In genomic region chr6:89070011-89070410, GRCm38 (mm10) we compare ENCODE assay signal across 8 mouse cellular contexts.
DNase-seq lines count a peak whose midpoint lies in the region; ATAC-seq and TF ChIP-seq lines count a peak whose summit lies in the region.
"Had no signal": no experiment of that assay in that cellular context is flagged by ENCODE, and none has a peak within 500 bp of the region (broad histone marks: within the 10 kb centered on the region; RNA-seq: fewer than 3 reads in every experiment).

No protein-coding gene starts in this region.

- no peak overlapping the region for H3K9ac ChIP-seq in neural tube, embryonic 13.5 days

- no peak overlapping the region for H3ac ChIP-seq in C2C12 (ENCODE audit: control insufficient read depth, insufficient read length, low read depth)

- 11% methylated on average over 3 of the region's 3 CpGs for WGBS in neural tube, embryonic 13.5 days

- ATAC-seq in neural tube, embryonic 13.5 days (ENCODE audit: low read depth): no peak

- 0 out of 2 replicates have a peak overlapping the region, but pooled peaks have one; percentile 56 for H3K27ac ChIP-seq in neural tube, embryonic 13.5 days (replicated peaks)

- H3K27me3 ChIP-seq in C2C12 (ENCODE audit: control insufficient read depth, insufficient read depth, insufficient read length): no peaks in the 10 kb centered on the region
- no peaks in the 10 kb centered on the region for H3K27me3 ChIP-seq in neural tube, embryonic 13.5 days

- H3K9me3 ChIP-seq in neural tube, embryonic 13.5 days: 0 out of 2 replicates have a peak, but pooled peaks cover 2% of the 10 kb centered on the region

- H3K4me2 ChIP-seq in neural tube, embryonic 13.5 days: no peak overlapping the region

- TF ChIP-seq CTCF in C2C12 (IDR thresholded peaks at IDR 0.05; ENCODE audit: control insufficient read depth, insufficient read depth, insufficient read length): no peak

- no peak overlapping the region for H3K4me3 ChIP-seq in C2C12 (ENCODE audit: insufficient read depth, poor library complexity, severe bottlenecking)
- no peak overlapping the region for H3K4me3 ChIP-seq in neural tube, embryonic 13.5 days
- H3K4me3 ChIP-seq: erythroblast, embryonic 14.5 days had no signal

- no peaks in the 10 kb centered on the region for H3K36me3 ChIP-seq in C2C12 (ENCODE audit: control insufficient read depth, insufficient read depth)
- H3K36me3 ChIP-seq in neural tube, embryonic 13.5 days: no peaks in the 10 kb centered on the region

- H3K79me2 ChIP-seq in C2C12 (ENCODE audit: control insufficient read depth, insufficient read depth): no peaks in the 10 kb centered on the region

- peaks cover 50% of the 10 kb centered on the region for H3K4me1 ChIP-seq in neural tube, embryonic 13.5 days (replicated peaks)

- H3K79me3 ChIP-seq in C2C12 (ENCODE audit: low read depth): no peaks in the 10 kb centered on the region

- peak; percentile 66 for DNase-seq in Muller cell, postnatal 12 days (ENCODE audit: inconsistent ontology term)
- DNase-seq in gastrocnemius, postnatal 10 days: peak; percentile 72
- DNase-seq in kidney, postnatal 36 days: peak; percentile 35 to 85
- DNase-seq in layer of hippocampus, adult 9-11 months: no peak
- no peak for DNase-seq in right cerebral cortex, postnatal 10 days (ENCODE audit: low spot score in 2 of 2)

TF ChIP-seq in C2C12, 6 proteins besides CTCF, POLR2A, EP300 and RAD21:
- no peak for TF ChIP-seq FOSL1 (IDR thresholded peaks at IDR 0.05; ENCODE audit: insufficient read depth, low read length, poor library complexity, severe bottlenecking)
- peak; percentile 84 for TF ChIP-seq MAX (IDR thresholded peaks at IDR 0.05)

Comparison
In these comparisons a context has a peak if more than half of its experiments do, and no peak if none do; other contexts are left out.
1. DNase-seq: peak in Muller cell, postnatal 12 days (single experiment), gastrocnemius, postnatal 10 days (single experiment) and kidney, postnatal 36 days (2 of 2); none in layer of hippocampus, adult 9-11 months (single experiment) and right cerebral cortex, postnatal 10 days (0 of 2).